Mouse (Mus musculus): ENCODE measurements around the gene Slc29a3. TPM values are rescaled to one million over a fixed set of nuclear protein-coding genes. Genes with fewer than 3 reads are reported as not detected.
"Not testable (repeated sequence)": the region's sequence is repeated elsewhere in the genome, so short reads cannot be mapped to it uniquely, and the experiment has no call there.

Gene Slc29a3
- polyA plus RNA-seq, 1 experiment from 2014 or later: 12.7 TPM

GRCm38 (mm10) chr10:60760377-60760776 is 7.8 kb upstream of the Slc29a3 start:
- no peak overlapping the region for H3K27ac ChIP-seq
- no peak overlapping the region for H3K4me3 ChIP-seq
- 0 out of 2 replicates have a peak, but pooled peaks cover 4% of the 10 kb centered on the region for H3K36me3 ChIP-seq (ENCODE audit: poor library complexity, severe bottlenecking)
- 4% methylated on average over 14 of the region's 14 CpGs for WGBS
- no peaks in the 10 kb centered on the region for H3K9me3 ChIP-seq (replicated peaks)
- H3K4me1 ChIP-seq: no peaks in the 10 kb centered on the region
- H3K27me3 ChIP-seq: no peaks in the 10 kb centered on the region
- no peak overlapping the region for H3K4me2 ChIP-seq
- ATAC-seq: peak; percentile 92
- H3K9ac ChIP-seq: no peak overlapping the region

GRCm38 (mm10) chr10:60756992-60757391 is 4.4 kb upstream of the Slc29a3 start:
- Histone ChIP-seq H3K27ac (no peak overlapping the region), H3K9ac (no peak overlapping the region), H3K36me3 (ENCODE audit: poor library complexity, severe bottlenecking) (no peaks in the 10 kb centered on the region), H3K27me3 (no peaks in the 10 kb centered on the region), H3K4me2 (no peak overlapping the region), H3K4me3 (no peak overlapping the region), H3K9me3 (replicated peaks) (no peaks in the 10 kb centered on the region), H3K4me1 (peaks cover 10% of the 10 kb centered on the region)
- no peak for ATAC-seq
- 6% methylated on average over 7 of the region's 7 CpGs for WGBS

- Histone ChIP-seq H3K27me3 (no peaks in the 10 kb centered on the region), H3K4me3 (no peak overlapping the region), H3K4me1 (peaks cover 17% of the 10 kb centered on the region), H3K9me3 (replicated peaks) (no peaks in the 10 kb centered on the region), H3K27ac (no peak overlapping the region), H3K4me2 (no peak overlapping the region), H3K9ac (no peak overlapping the region), H3K36me3 (ENCODE audit: poor library complexity, severe bottlenecking) (no peaks in the 10 kb centered on the region)
- no peak for ATAC-seq
These were observed 3.6 kb upstream of the Slc29a3 start for GRCm38 (mm10) chr10:60756146-60756545.

- no peak for ATAC-seq
- H3K4me2 ChIP-seq: no peak overlapping the region
- H3K36me3 ChIP-seq (ENCODE audit: poor library complexity, severe bottlenecking): no peaks in the 10 kb centered on the region
- H3K4me1 ChIP-seq: peaks cover 23% of the 10 kb centered on the region
- no peaks in the 10 kb centered on the region for H3K27me3 ChIP-seq
- H3K27ac ChIP-seq: no peak overlapping the region
- no peak overlapping the region for H3K4me3 ChIP-seq
- no peaks in the 10 kb centered on the region for H3K9me3 ChIP-seq (replicated peaks)
- H3K9ac ChIP-seq: no peak overlapping the region
- WGBS: 77% methylated on average over 8 of the region's 8 CpGs
These were observed 1.3 kb upstream of the Slc29a3 start for GRCm38 (mm10) chr10:60753941-60754340.

GRCm38 (mm10) chr10:60753261-60753660 is 667 bp upstream of the Slc29a3 start:
- Histone ChIP-seq H3K4me1 (peaks cover 23% of the 10 kb centered on the region), H3K27ac (no peak overlapping the region), H3K36me3 (ENCODE audit: poor library complexity, severe bottlenecking) (no peaks in the 10 kb centered on the region), H3K27me3 (no peaks in the 10 kb centered on the region), H3K4me3 (no peak overlapping the region), H3K9me3 (replicated peaks) (no peaks in the 10 kb centered on the region), H3K9ac (no peak overlapping the region; the same call in 1 of the 2 replicates), H3K4me2 (peak overlapping the region; percentile 86)
- ATAC-seq: no peak
- 74% methylated on average over 9 of the region's 9 CpGs for WGBS

- Histone ChIP-seq H3K9me3 (replicated peaks) (no peaks in the 10 kb centered on the region), H3K27me3 (no peaks in the 10 kb centered on the region), H3K36me3 (ENCODE audit: poor library complexity, severe bottlenecking) (no peaks in the 10 kb centered on the region), H3K4me1 (peaks cover 34% of the 10 kb centered on the region), H3K27ac (no peak overlapping the region), H3K4me3 (no peak overlapping the region), H3K9ac (no peak overlapping the region; the same call in 1 of the 2 replicates), H3K4me2 (no peak overlapping the region)
- no peak for ATAC-seq
- 91% methylated on average over 6 of the region's 6 CpGs for WGBS
These were observed 4.9 kb downstream of the Slc29a3 start for GRCm38 (mm10) chr10:60747667-60748212.

- Histone ChIP-seq H3K27me3 (no peaks in the 10 kb centered on the region), H3K9ac (no peak overlapping the region), H3K4me1 (peaks cover 25% of the 10 kb centered on the region), H3K4me2 (no peak overlapping the region), H3K9me3 (replicated peaks) (no peaks in the 10 kb centered on the region), H3K4me3 (no peak overlapping the region), H3K36me3 (ENCODE audit: poor library complexity, severe bottlenecking) (no peaks in the 10 kb centered on the region), H3K27ac (no peak overlapping the region)
- ATAC-seq: no peak
- 87% methylated on average over 2 of the region's 2 CpGs for WGBS
These were observed 6.1 kb downstream of the Slc29a3 start for GRCm38 (mm10) chr10:60746512-60746911.

- ATAC-seq: no peak
- Histone ChIP-seq H3K9me3 (replicated peaks) (no peaks in the 10 kb centered on the region), H3K4me3 (no peak overlapping the region), H3K36me3 (ENCODE audit: poor library complexity, severe bottlenecking) (no peaks in the 10 kb centered on the region), H3K27ac (no peak overlapping the region), H3K9ac (no peak overlapping the region), H3K27me3 (no peaks in the 10 kb centered on the region), H3K4me2 (no peak overlapping the region), H3K4me1 (peaks cover 16% of the 10 kb centered on the region)
- 94% methylated on average over 14 of the region's 14 CpGs for WGBS
These were observed 7.9 kb downstream of the Slc29a3 start for GRCm38 (mm10) chr10:60744543-60745290.

- peaks cover 16% of the 10 kb centered on the region for H3K4me1 ChIP-seq
- no peaks in the 10 kb centered on the region for H3K36me3 ChIP-seq (ENCODE audit: poor library complexity, severe bottlenecking)
- H3K27ac ChIP-seq: no peak overlapping the region
- H3K9me3 ChIP-seq (replicated peaks): no peaks in the 10 kb centered on the region
- H3K27me3 ChIP-seq: no peaks in the 10 kb centered on the region
- WGBS: 57% methylated on average over 9 of the region's 9 CpGs
- no peak for ATAC-seq
- no peak overlapping the region for H3K9ac ChIP-seq
- H3K4me2 ChIP-seq: no peak overlapping the region
- H3K4me3 ChIP-seq: no peak overlapping the region
These were observed 8.9 kb downstream of the Slc29a3 start for GRCm38 (mm10) chr10:60743681-60744080.

GRCm38 (mm10) chr10:60742942-60743341 is 9.7 kb downstream of the Slc29a3 start:
- Histone ChIP-seq H3K4me3 (no peak overlapping the region), H3K4me2 (no peak overlapping the region), H3K27me3 (no peaks in the 10 kb centered on the region), H3K9ac (no peak overlapping the region), H3K9me3 (replicated peaks) (no peaks in the 10 kb centered on the region), H3K27ac (no peak overlapping the region), H3K4me1 (peaks cover 15% of the 10 kb centered on the region), H3K36me3 (ENCODE audit: poor library complexity, severe bottlenecking) (no peaks in the 10 kb centered on the region)
- WGBS: 81% methylated on average over 6 of the region's 6 CpGs
- no peak for ATAC-seq

GRCm38 (mm10) chr10:60742296-60742695 is 10.3 kb downstream of the Slc29a3 start:
- not testable (repeated sequence) for H3K4me3 ChIP-seq; H3K36me3 ChIP-seq (ENCODE audit: poor library complexity, severe bottlenecking); H3K27ac ChIP-seq; H3K4me1 ChIP-seq; H3K9ac ChIP-seq; H3K4me2 ChIP-seq; H3K27me3 ChIP-seq; ATAC-seq; H3K9me3 ChIP-seq (replicated peaks)
- 56% methylated on average over 1 of the region's 1 CpGs for WGBS

- ATAC-seq: no peak
- H3K4me2 ChIP-seq: no peak overlapping the region
- H3K4me3 ChIP-seq: no peak overlapping the region
- WGBS: 74% methylated on average over 7 of the region's 7 CpGs
- H3K9ac ChIP-seq: no peak overlapping the region
- no peaks in the 10 kb centered on the region for H3K36me3 ChIP-seq (ENCODE audit: poor library complexity, severe bottlenecking)
- H3K27ac ChIP-seq: no peak overlapping the region
- no peaks in the 10 kb centered on the region for H3K9me3 ChIP-seq (replicated peaks)
- peaks cover under 1% of the 10 kb centered on the region for H3K4me1 ChIP-seq
- H3K27me3 ChIP-seq: no peaks in the 10 kb centered on the region
These were observed 11.2 kb downstream of the Slc29a3 start for GRCm38 (mm10) chr10:60741435-60741834.

Measured in forebrain, embryonic 13.5 days (tissue).